Mouse (Mus musculus): ENCODE results near the gene Vmac. TPM values are rescaled to one million over a fixed set of nuclear protein-coding genes. Genes with fewer than 3 reads are reported as not detected.
A peak's percentile ranks its signal among the peaks of the same experiment; 100 is the strongest.

The Vmac gene
- total and polyA plus RNA-seq, 3 experiments: 2.6 to 8.0 TPM; not detected in 1

DNA sequence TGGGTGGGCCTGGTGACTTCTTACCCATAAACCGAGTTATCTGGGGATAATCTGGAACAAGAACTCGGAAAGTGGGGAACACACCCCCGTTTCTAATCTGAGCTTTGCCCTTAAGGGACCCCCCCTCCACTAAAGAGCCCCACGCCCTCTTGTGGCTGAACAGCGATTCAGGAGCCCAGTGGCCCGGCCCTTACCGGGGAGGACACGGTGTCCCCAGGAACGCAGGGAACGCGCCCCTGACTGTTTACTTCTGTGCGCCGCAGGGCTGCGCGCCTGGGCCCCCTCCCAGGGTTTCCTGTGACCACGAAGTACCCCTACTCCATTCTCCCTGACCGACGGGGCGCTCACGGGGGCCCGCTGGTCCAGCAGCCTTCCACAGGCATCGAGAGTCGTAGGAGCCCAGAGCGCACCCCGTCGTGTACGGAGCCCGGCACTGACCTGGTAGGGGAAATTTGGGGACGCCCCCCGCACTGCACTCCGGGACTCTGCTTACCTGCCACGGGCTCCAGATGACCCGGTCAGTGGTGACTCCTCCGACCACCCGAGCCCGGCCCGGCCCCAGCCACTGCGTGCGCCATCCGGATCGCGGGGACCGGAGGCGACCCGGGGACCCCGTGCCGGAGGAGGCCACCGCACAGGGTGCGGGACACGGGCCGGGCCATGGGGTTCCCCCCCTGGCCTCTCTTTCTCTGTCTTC lies 39.0 kb upstream of the Vmac start:
- H3K9ac ChIP-seq (ENCODE audit: control insufficient read depth, low read depth, low read length, poor library complexity, severe bottlenecking): peak overlapping the region; percentile 67
- H3K27ac ChIP-seq (ENCODE audit: control insufficient read depth, low read depth, low read length): no peak overlapping the region
- peaks cover 0 to 3% of the 10 kb centered on the region in 2 experiments; a peak in 1 of 4 replicates for H3K36me3 ChIP-seq (ENCODE audit: control insufficient read depth in 1 of 2, insufficient read depth in 2 of 2, low read length in 2 of 2)
- H3K4me1 ChIP-seq (ENCODE audit: control insufficient read depth in 1 of 2, insufficient read depth in 2 of 2, low read length in 2 of 2): peaks cover 0 to 14% of the 10 kb centered on the region in 2 experiments; a peak in 3 of 4 replicates
- DNase-seq (ENCODE audit: low read depth, low spot score): peak; percentile 45
- peak overlapping the region; percentile 47 to 71 for H3K4me3 ChIP-seq (ENCODE audit: control insufficient read depth in 1 of 2, insufficient read depth in 1 of 2, low read depth in 2 of 2, low read length in 2 of 2)
- H3K79me2 ChIP-seq (ENCODE audit: control insufficient read depth, insufficient read depth, low read length, poor library complexity): no peaks in the 10 kb centered on the region; the same call in 1 of the 2 replicates
- H3K27me3 ChIP-seq (ENCODE audit: control insufficient read depth in 1 of 2, insufficient read depth in 2 of 2, low read length in 2 of 2): no peaks in the 10 kb centered on the region
- no peaks in the 10 kb centered on the region for H3K9me3 ChIP-seq (replicated peaks; ENCODE audit: insufficient read depth, low read length)
- TF ChIP-seq KAT2A (conservative IDR thresholded peaks at IDR 0.05; ENCODE audit: low read depth, low read length) (no peak), MAZ (IDR thresholded peaks at IDR 0.05; ENCODE audit: low read depth, low read length) (peak; percentile 85), ELF1 (IDR thresholded peaks at IDR 0.05; ENCODE audit: low read depth, low read length) (no peak), EP300 (IDR thresholded peaks at IDR 0.05; ENCODE audit: low read depth in 1 of 2, low read length in 2 of 2) (no peak), RAD21 (IDR thresholded peaks at IDR 0.05; ENCODE audit: low read depth, low read length) (peak; percentile 28), SIN3A (IDR thresholded peaks at IDR 0.05; ENCODE audit: low read length) (no peak), CTCF (IDR thresholded peaks at IDR 0.05 in 2 of 3, conservative IDR thresholded peaks at IDR 0.05 in 1 of 3; ENCODE audit: control insufficient read depth in 1 of 3, insufficient read depth in 1 of 3, low read depth in 2 of 3, low read length in 3 of 3, poor library complexity in 1 of 3, severe bottlenecking in 1 of 3) (peak; percentile 32 to 67 (median 55); a peak in 5 of 6 replicates), MYC (IDR thresholded peaks at IDR 0.05; ENCODE audit: low read depth, low read length) (no peak), POLR2AphosphoS5 (IDR thresholded peaks at IDR 0.05; ENCODE audit: borderline replicate concordance, low read depth, low read length) (no peak), POLR2A (IDR thresholded peaks at IDR 0.05; ENCODE audit: control insufficient read depth in 1 of 2, insufficient read depth in 1 of 2, low read depth in 1 of 2, low read length in 2 of 2, poor library complexity in 1 of 2) (no peak), GABPA (IDR thresholded peaks at IDR 0.05; ENCODE audit: low read depth, low read length) (no peak), ETS1 (IDR thresholded peaks at IDR 0.05; ENCODE audit: low read depth, low read length) (no peak), SMC3 (IDR thresholded peaks at IDR 0.05; ENCODE audit: low read depth, low read length) (peak; percentile 45)

DNA sequence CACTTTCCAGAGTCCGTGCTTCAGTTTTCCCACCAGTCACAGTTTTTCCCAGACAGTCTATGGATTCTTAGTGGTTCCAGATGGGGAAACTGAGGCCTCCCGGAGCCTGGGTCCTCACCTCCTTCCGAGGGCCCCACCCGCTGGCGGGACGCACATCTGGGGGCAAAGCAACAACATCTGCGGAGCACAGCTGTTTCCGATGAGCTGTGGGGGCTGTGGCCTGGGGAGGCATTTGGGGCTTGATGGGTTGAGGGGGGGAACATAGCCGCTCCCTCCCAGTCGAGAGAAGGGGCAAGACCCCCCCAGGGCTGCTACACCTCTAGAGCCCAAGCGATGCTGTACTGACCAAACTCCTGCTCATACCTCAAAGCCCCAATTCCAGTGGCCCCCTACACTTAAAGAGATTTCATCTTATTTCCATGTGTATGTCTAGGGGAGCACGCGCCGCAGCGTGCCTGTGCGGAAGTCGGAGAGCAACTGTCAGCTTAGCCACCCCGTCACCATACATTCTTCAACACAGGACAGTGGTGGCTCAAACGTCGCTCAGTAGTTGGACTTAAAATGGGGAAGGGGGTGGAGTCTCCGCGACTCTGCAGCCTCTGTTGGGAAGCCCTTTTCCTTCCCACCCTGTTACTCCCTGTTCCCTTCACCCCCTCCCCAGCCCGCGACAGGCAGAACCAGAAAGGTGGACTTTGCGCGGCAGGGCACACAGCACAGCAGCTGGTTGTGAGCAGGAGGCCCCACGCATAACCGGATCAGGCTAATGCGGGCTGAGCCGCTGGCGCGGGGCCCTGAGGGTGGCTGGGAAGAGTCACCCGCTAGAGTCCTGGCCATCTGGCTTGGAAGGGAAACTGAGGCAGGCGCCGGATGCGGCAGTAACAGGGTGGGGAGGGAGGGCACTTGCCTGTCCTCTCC lies 36.7 kb upstream of the Vmac start:
- Histone ChIP-seq H3K79me2 (ENCODE audit: control insufficient read depth, insufficient read depth, low read length, poor library complexity) (no peaks in the 10 kb centered on the region; the same call in 1 of the 2 replicates), H3K27ac (ENCODE audit: control insufficient read depth, low read depth, low read length) (no peak overlapping the region), H3K4me1 (ENCODE audit: control insufficient read depth in 1 of 2, insufficient read depth in 2 of 2, low read length in 2 of 2) (peaks cover 0 to 5% of the 10 kb centered on the region in 2 experiments; a peak in 1 of 4 replicates), H3K36me3 (ENCODE audit: control insufficient read depth in 1 of 2, insufficient read depth in 2 of 2, low read length in 2 of 2) (peaks cover 0 to 3% of the 10 kb centered on the region in 2 experiments; a peak in 1 of 4 replicates), H3K9ac (ENCODE audit: control insufficient read depth, low read depth, low read length, poor library complexity, severe bottlenecking) (no peak overlapping the region), H3K9me3 (replicated peaks; ENCODE audit: insufficient read depth, low read length) (no peaks in the 10 kb centered on the region), H3K27me3 (ENCODE audit: control insufficient read depth in 1 of 2, insufficient read depth in 2 of 2, low read length in 2 of 2) (no peaks in the 10 kb centered on the region), H3K4me3 (ENCODE audit: control insufficient read depth in 1 of 2, insufficient read depth in 1 of 2, low read depth in 2 of 2, low read length in 2 of 2) (no peak overlapping the region)
- DNase-seq (ENCODE audit: low read depth, low spot score): no peak
- TF ChIP-seq HCFC1 (IDR thresholded peaks at IDR 0.05; ENCODE audit: low read depth, low read length): no peak
- no peak for TF ChIP-seq MEF2A (IDR thresholded peaks at IDR 0.05; ENCODE audit: extremely low read depth, insufficient replicate concordance, low read depth, low read length, poor library complexity, severe bottlenecking)
- TF ChIP-seq ZNF384 (IDR thresholded peaks at IDR 0.05; ENCODE audit: low read depth, low read length): no peak
- no peak for TF ChIP-seq TAL1 (IDR thresholded peaks at IDR 0.05; ENCODE audit: low read length)
- no peak for TF ChIP-seq SIN3A (IDR thresholded peaks at IDR 0.05; ENCODE audit: low read length)
- TF ChIP-seq POLR2AphosphoS2 (IDR thresholded peaks at IDR 0.05; ENCODE audit: low read length): no peak
- TF ChIP-seq BHLHE40 (IDR thresholded peaks at IDR 0.05; ENCODE audit: borderline replicate concordance, low read depth, low read length): no peak
- no peak for TF ChIP-seq MYC (IDR thresholded peaks at IDR 0.05; ENCODE audit: low read depth, low read length)
- no peak for TF ChIP-seq MXI1 (IDR thresholded peaks at IDR 0.05; ENCODE audit: low read depth, low read length)
- no peak for TF ChIP-seq CTCF (IDR thresholded peaks at IDR 0.05 in 2 of 3, conservative IDR thresholded peaks at IDR 0.05 in 1 of 3; ENCODE audit: control insufficient read depth in 1 of 3, insufficient read depth in 1 of 3, low read depth in 2 of 3, low read length in 3 of 3, poor library complexity in 1 of 3, severe bottlenecking in 1 of 3)
- TF ChIP-seq RCOR1 (IDR thresholded peaks at IDR 0.05; ENCODE audit: low read depth, low read length): no peak
- no peak for TF ChIP-seq CHD1 (IDR thresholded peaks at IDR 0.05; ENCODE audit: low read depth, low read length)
- no peak for TF ChIP-seq MAX (IDR thresholded peaks at IDR 0.05; ENCODE audit: low read length)
- TF ChIP-seq ELF1 (IDR thresholded peaks at IDR 0.05; ENCODE audit: low read depth, low read length): no peak
- TF ChIP-seq GATA1 (IDR thresholded peaks at IDR 0.05; ENCODE audit: low read depth, low read length): no peak
- TF ChIP-seq SMC3 (IDR thresholded peaks at IDR 0.05; ENCODE audit: low read depth, low read length): no peak
